Mouse (Mus musculus) heart, adult 2 months (tissue): ENCODE results near the gene Gm10277.

ENCODE experiments used
- CTCF ChIP-seq: fragments of 200-600 bp; IDR thresholded peaks from 2 replicates; pipeline ENCODE4 v1.8.1; 2022; ENCODE audit warnings: antibody characterized with exemption, mild to moderate bottlenecking, moderate library complexity
- POLR2A ChIP-seq: fragments of 200-500 bp; IDR thresholded peaks from 2 replicates; pipeline ENCODE4 v1.6.1; 2011; ENCODE audit warnings: mild to moderate bottlenecking, low read depth, low read length, control low read depth; ENCODE audit not compliant: insufficient read depth

GRCm38 (mm10) chr11:77771879-77772713 lies 15.5 kb downstream of the Gm10277 start:
- TF ChIP-seq POLR2A (no peak), CTCF (no peak)
